Mouse (Mus musculus): ENCODE measurements around the gene Lactb.

GRCm38 (mm10) chr9:66909922-66910321 lies 65.4 kb downstream of the Lactb start:
- TF ChIP-seq CTCF (IDR thresholded peaks at IDR 0.05; ENCODE audit: borderline replicate concordance, control insufficient read depth, extremely low read depth, insufficient read depth, low read length, poor library complexity) (no peak), POLR2A (IDR thresholded peaks at IDR 0.05; ENCODE audit: control insufficient read depth, extremely low read depth, insufficient read depth, low read length, poor library complexity) (no peak)

Measured in thymus, adult 2 months (tissue).